Mouse (Mus musculus) heart, postnatal 0 days (tissue): ENCODE data around the gene F2r. TPM values are rescaled to one million over a fixed set of nuclear protein-coding genes. Genes with fewer than 3 reads are reported as not detected.

Source experiments
- ATAC-seq: fragments of 200-750 bp; cut with Nextera tagmentation; 2 replicates; pipeline ENCODE4 v1.8.0; 2017; ENCODE audit warnings: low read depth, moderate number of reproducible peaks, moderate library complexity; ENCODE audit not compliant: insufficient read depth
- DNase-seq: peaks from one replicate; pipeline ENCODE4 v3.0.0-alpha.2; 2016; ENCODE audit warnings: low spot score
- H3K27ac ChIP-seq: fragments of 300-500 bp; sonication (generic); 2 replicates; pipeline ENCODE4 v1.5.1; 2014; ENCODE audit warnings: low read depth, mild to moderate bottlenecking
- H3K27me3 ChIP-seq: fragments of 300-500 bp; sonication (generic); 2 replicates; pipeline ENCODE4 v1.6.1; 2014; ENCODE audit warnings: low read length, mixed read lengths; ENCODE audit not compliant: control insufficient read depth, insufficient read depth
- H3K36me3 ChIP-seq: fragments of 300-500 bp; sonication (generic); replicated peaks from 2 replicates; pipeline ENCODE4 v1.6.1; 2014; ENCODE audit warnings: low read length, mixed read lengths; ENCODE audit not compliant: control insufficient read depth, insufficient read depth
- H3K4me1 ChIP-seq: fragments of 300-500 bp; sonication (generic); 2 replicates; pipeline ENCODE4 v1.6.1; 2014; ENCODE audit warnings: antibody characterized with exemption; ENCODE audit not compliant: control insufficient read depth, insufficient read depth
- H3K4me2 ChIP-seq: fragments of 300-500 bp; sonication (generic); 2 replicates; pipeline ENCODE4 v1.6.1; 2014; ENCODE audit warnings: low read depth, mild to moderate bottlenecking, low read length, moderate library complexity
- H3K4me3 ChIP-seq: fragments of 300-500 bp; sonication (generic); 2 replicates; pipeline ENCODE4 v1.5.1; 2014; ENCODE audit warnings: low read depth, low read length
- H3K9ac ChIP-seq: fragments of 300-500 bp; sonication (generic); replicated peaks from 2 replicates; pipeline ENCODE4 v1.6.1; 2014; ENCODE audit warnings: low read depth, low read length, mixed read lengths
- H3K9me3 ChIP-seq: fragments of 300-500 bp; sonication (generic); replicated peaks from 2 replicates; pipeline ENCODE4 v1.6.1; 2016; ENCODE audit warnings: low read length; ENCODE audit not compliant: control insufficient read depth
- CTCF ChIP-seq: IDR thresholded peaks from 2 replicates; pipeline ENCODE4 v1.5.1; 2016; ENCODE audit warnings: antibody characterized with exemption, control low read depth, low read depth
- EP300 ChIP-seq: IDR thresholded peaks from 2 replicates; pipeline ENCODE4 v1.6.1; 2016; ENCODE audit warnings: antibody characterized with exemption, low read depth
- WGBS: fragments of 180-500 bp; shearing (Covaris S2); extraction: QIAGEN DNeasy Blood & Tissue Kit; methylation state at CpG from one replicate; pipeline ENCODE4 v1.1.7; 2014; 5-methylcytosine and 5-hydroxymethylcytosine counted together
- polyA plus RNA-seq: library from polyadenylated mRNA; unstranded; fragments of >200 nt; fragmentation: Nextera tagmentation; extraction: Ambion mirVana; gene quantifications from 2 replicates; pipeline ENCODE4 v1.2.1, GENCODE M21; 2015
- total RNA-seq: library from RNA; depleted of rRNA; stranded (reverse); fragments of >200 nt; gene quantifications from 2 replicates; pipeline ENCODE4 v1.2.3, GENCODE M21; 2014; ENCODE audit warnings: low replicate concordance

F2r gene
- total and polyA plus RNA-seq, 2 experiments from 2014 or later, result 63.9 to 105 TPM

DNA sequence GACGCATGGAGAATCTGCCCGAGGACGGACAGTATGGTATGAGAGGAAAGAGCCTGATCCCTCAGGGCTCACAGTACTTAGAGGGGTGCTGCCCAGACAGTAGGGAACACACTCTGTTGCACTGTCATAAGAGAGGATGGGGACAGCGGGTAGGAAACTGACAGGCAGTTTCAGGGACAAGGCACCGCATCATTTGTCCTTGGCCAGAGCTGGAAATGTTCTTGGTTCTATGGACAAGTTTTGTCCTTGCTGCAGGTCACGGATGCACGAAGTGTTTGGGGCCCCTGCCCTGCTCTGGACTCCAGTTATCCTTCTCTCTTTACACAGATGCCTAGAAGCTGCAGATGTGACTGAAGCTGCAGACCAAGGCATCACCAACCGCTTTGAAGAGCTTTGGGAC lies 11.3 kb downstream of the F2r start:
- H3K4me2 ChIP-seq, result no peak overlapping the region
- TF ChIP-seq EP300 (no peak), CTCF (no peak)
- no peak overlapping the region for H3K27ac ChIP-seq
- 81% methylated on average over 8 of the region's 8 CpGs for WGBS
- H3K4me3 ChIP-seq, result no peak overlapping the region
- H3K9ac ChIP-seq, result no peak overlapping the region
- H3K27me3 ChIP-seq, result no peaks in the 10 kb centered on the region
- ATAC-seq (no peak), DNase-seq (no peak)
- peaks cover 35% of the 10 kb centered on the region for H3K36me3 ChIP-seq
- H3K4me1 ChIP-seq, result peaks cover 3% of the 10 kb centered on the region; the same call in 1 of the 2 replicates
- no peaks in the 10 kb centered on the region for H3K9me3 ChIP-seq

- H3K27ac ChIP-seq, result no peak overlapping the region
- H3K9ac ChIP-seq, result no peak overlapping the region
- H3K27me3 ChIP-seq, result no peaks in the 10 kb centered on the region
- 96% methylated on average over 25 of the region's 25 CpGs for WGBS
- no peaks in the 10 kb centered on the region for H3K9me3 ChIP-seq
- no peak overlapping the region for H3K4me3 ChIP-seq
- peaks cover 31% of the 10 kb centered on the region for H3K36me3 ChIP-seq
- no peak overlapping the region for H3K4me2 ChIP-seq
- H3K4me1 ChIP-seq, result no peaks in the 10 kb centered on the region
- ATAC-seq, result no peak
- TF ChIP-seq CTCF (no peak), EP300 (no peak)
- DNase-seq, result no peak
These were observed 14.0 kb downstream of the F2r start for GRCm38 (mm10) chr13:95604288-95604687.

GRCm38 (mm10) chr13:95599833-95600359 lies 18.4 kb downstream of the F2r start:
- no peaks in the 10 kb centered on the region for H3K27me3 ChIP-seq
- no peak for TF ChIP-seq CTCF
- DNase-seq (no peak), ATAC-seq (no peak)
- no peak overlapping the region for H3K4me2 ChIP-seq
- peaks cover 28% of the 10 kb centered on the region for H3K36me3 ChIP-seq
- H3K4me1 ChIP-seq, result no peaks in the 10 kb centered on the region
- no peak overlapping the region for H3K27ac ChIP-seq
- no peak overlapping the region for H3K9ac ChIP-seq
- H3K9me3 ChIP-seq, result no peaks in the 10 kb centered on the region
- no peak overlapping the region for H3K4me3 ChIP-seq
- 74% methylated on average over 3 of the region's 3 CpGs for WGBS

GRCm38 (mm10) chr13:95598232-95598920 lies 19.9 kb downstream of the F2r start:
- 80% methylated on average over 18 of the region's 18 CpGs for WGBS

DNA sequence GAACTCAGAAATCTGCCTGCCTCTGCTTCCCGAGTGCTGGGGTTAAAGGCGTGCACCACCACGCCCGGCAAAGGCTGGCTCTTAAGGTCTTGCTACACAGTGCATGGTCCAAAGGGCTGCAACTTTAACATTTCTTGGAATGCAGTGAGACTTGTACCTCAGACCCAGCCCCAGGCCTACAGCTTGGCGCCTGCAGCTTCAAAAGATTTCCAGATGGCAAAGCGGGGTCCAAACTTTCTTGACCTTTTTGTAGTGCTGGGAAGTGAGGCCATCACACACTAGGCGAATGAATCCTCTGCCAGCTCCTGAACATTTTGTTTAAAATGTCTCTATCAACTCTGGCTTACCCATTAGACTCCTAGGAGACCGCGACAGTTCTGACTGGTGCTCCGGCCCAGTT lies 20.7 kb downstream of the F2r start:
- WGBS, result 94% methylated on average over 10 of the region's 10 CpGs
- H3K4me2 ChIP-seq, result no peak overlapping the region
- H3K9me3 ChIP-seq, result no peaks in the 10 kb centered on the region
- no peak overlapping the region for H3K9ac ChIP-seq
- no peak for DNase-seq
- H3K27ac ChIP-seq, result no peak overlapping the region
- H3K4me3 ChIP-seq, result no peak overlapping the region
- H3K36me3 ChIP-seq, result peaks cover 5% of the 10 kb centered on the region
- no peak for ATAC-seq
- TF ChIP-seq CTCF (no peak), EP300 (no peak)
- H3K27me3 ChIP-seq, result no peaks in the 10 kb centered on the region
- no peaks in the 10 kb centered on the region for H3K4me1 ChIP-seq

More at GRCm38 (mm10) chr13:95598232-95598920, 19.9 kb downstream of the F2r start:
- peaks cover 13% of the 10 kb centered on the region for H3K36me3 ChIP-seq
- no peak overlapping the region for H3K4me2 ChIP-seq
- DNase-seq (no peak), ATAC-seq (no peak)
- H3K27me3 ChIP-seq, result no peaks in the 10 kb centered on the region
- no peak overlapping the region for H3K4me3 ChIP-seq
- H3K9me3 ChIP-seq, result no peaks in the 10 kb centered on the region
- no peaks in the 10 kb centered on the region for H3K4me1 ChIP-seq
- no peak for TF ChIP-seq CTCF
- TF ChIP-seq EP300, result no peak
- no peak overlapping the region for H3K27ac ChIP-seq
- no peak overlapping the region for H3K9ac ChIP-seq

- Histone ChIP-seq H3K27ac (no peak overlapping the region), H3K27me3 (no peaks in the 10 kb centered on the region), H3K36me3 (no peaks in the 10 kb centered on the region), H3K9ac (no peak overlapping the region), H3K4me2 (no peak overlapping the region), H3K4me3 (no peak overlapping the region), H3K4me1 (no peaks in the 10 kb centered on the region), H3K9me3 (no peaks in the 10 kb centered on the region)
- ATAC-seq, result no peak
- DNase-seq, result no peak
- TF ChIP-seq EP300, result no peak
- TF ChIP-seq CTCF, result no peak
- WGBS, result 90% methylated on average over 7 of the region's 7 CpGs
These were observed 21.6 kb downstream of the F2r start for GRCm38 (mm10) chr13:95596689-95597088.
